Mouse (Mus musculus): ENCODE data around the gene Casp6. TPM values are rescaled to one million over a fixed set of nuclear protein-coding genes. Genes with fewer than 3 reads are reported as not detected.

Casp6 gene
- total RNA-seq, 4 experiments from 2014 or later = 1.7 to 2.7 (median 1.9) TPM

DNA sequence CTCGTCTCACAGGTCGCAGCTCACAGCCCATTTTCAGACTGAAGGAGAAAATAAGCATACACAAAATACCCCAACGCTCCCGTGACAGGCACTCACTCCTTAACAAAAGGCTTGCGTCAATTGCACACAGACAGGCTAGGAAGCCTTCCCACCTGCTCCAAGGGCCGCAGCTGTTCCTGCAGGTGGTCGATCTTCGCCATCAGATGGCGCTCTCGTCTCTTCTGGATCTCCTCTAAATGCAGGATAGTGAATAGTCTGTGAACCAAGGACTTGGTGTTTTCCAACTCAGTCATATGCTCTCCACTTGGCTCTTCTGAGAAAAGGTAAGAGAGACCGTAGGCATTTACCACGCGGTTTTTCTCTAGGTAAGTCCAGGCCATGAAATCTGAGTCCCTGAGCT lies 17.2 kb downstream of the Casp6 start:
- peak; percentile 24 to 36 for DNase-seq (ENCODE audit: low spot score in 2 of 2)

DNA sequence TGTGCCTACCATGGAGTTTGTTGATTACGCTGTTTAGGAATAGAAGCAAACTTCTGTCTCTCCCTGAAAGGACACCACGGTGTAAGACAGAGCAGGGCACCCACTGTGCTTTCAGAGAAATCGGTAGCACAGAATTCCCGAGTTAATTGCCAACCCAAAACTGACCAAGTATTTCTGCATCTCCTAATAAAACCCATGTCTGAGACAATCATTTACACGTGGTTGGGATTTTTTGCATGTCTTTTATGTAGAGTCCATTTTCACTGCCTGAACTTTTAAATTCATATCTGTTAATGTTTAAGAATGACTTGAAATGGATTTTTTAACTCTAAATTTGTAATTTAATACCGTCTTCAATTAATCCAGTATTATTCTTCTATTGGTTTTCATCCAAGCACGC lies 22.4 kb downstream of the Casp6 start:
- no peak for DNase-seq (ENCODE audit: low spot score in 2 of 2)

DNA sequence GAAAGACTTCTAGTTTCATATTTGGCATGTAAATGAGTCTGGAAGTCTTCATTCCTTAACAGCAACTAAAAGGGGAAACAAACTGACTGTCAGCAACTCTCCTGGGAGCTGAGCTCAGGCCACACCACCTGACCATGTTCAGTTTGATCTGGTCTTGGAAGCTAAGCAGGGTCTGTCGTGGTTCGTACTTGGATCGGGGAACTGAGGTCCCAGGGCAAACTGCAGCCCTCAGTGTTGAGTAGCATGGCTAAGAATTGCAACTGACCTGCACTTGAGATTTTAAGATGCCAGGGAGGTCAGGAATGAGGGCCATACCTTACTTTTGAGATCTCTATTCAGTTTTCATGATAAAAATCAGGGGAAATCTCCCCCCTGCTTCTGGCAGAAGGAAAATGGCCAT lies 24.6 kb downstream of the Casp6 start:
- DNase-seq (ENCODE audit: low spot score in 2 of 2) = no peak

DNA sequence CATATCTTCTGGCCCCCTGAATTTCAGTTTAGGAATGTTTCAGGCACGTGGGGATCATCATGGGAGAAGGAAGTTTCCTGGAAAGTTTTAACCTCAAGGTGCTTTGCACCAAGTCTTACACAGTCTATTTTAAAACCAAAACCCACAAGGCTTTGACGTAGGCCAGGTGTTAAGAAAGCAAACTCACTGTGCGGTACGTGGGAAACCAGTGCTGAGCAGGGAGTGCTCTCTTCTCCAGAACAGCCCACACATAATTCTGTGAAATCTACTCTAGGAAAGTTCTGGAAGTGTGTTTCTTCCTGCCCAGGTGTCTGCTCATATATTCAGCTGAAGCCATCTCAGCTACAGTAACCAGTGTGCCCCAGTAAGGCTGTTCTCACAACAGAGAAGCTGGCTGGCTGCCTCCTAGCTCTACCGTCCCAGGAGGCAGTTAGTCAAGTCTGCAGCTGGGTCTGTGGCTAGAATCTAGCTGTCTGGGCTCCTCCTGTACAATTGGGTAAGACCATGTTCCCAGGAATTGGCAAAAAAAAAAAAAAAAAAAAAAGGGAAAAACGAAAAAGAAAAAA lies 29.1 kb downstream of the Casp6 start:
- DNase-seq (ENCODE audit: low spot score in 2 of 2) = peak in 1 of 2 experiments; percentile 13

DNA sequence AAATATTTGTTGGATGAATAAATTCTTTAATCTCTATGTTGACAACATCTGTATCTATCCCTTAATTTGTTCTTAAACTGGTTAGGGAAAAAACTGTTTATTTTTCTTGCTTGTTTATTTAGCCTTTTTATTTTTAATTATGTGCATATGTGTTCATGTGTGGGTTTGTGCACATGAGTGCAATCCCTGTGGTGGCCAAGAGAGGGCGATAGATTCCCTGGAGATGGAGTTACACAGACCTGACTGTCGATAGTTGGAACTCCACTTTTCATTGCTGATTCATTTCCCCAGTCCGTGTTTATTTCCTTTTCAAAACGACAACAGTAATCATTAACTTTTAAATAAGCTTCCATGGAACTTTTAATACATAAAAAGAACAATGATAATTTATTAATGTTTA lies 31.2 kb downstream of the Casp6 start:
- DNase-seq (ENCODE audit: low spot score in 2 of 2) = no peak

DNA sequence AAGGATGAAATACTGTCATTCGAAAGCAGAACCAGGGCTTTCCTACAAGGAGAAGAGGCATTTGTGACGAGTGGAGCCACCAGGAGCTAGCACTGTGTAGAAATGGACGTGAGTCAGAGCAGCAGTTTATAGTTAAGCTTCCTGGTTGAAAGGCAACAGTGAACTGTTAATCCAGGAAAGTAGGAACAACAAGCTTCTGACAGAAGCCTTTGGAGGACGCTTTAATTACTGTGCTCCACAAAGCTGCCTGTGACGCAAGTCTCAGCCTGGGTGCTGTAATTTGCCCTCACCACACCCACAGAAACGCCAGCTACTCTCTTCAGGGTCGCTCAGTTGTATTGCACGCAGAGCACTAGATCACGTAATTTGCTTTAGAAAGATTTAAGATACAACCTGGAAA lies 35.3 kb downstream of the Casp6 start:
- DNase-seq (ENCODE audit: low spot score in 2 of 2) = no peak

DNA sequence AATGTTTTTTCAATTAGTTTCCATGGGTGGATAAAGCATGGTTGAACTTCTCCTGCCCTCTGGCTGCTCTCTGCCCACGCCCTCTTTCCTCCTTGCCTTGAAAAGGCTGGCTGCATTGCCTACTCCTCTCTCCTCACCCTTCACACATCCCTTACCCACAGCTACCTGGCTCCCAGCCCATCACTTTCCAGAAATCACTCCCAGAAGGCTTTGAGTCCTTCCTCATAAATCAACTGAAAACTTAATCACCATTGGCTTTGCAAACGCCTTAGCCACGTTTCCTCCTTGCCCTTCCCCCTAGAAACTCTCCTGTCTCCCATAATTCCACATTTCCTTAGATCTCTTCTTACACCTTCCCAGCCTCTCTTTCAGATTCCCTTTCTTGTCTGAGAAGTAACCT lies 36.6 kb downstream of the Casp6 start:
- no peak for DNase-seq (ENCODE audit: low spot score in 2 of 2)

DNA sequence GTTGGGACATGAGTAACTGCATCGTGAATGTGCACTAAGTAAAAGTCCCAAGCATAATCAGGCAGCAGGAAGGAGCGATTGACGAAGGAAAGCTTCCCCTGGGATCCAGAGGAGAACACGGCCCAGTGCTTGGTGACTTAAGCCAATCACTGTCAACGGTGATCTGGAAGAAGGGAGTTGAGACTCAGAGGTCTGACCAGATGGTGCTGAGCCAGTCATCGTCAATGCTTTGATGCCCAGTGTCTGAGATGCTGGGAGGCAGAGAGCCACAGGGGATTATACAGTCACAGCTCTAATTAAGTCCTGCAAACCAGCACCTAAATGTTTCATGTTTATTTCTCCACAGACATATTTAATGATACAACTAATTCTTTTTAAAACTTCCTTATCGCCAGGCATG lies 37.8 kb downstream of the Casp6 start:
- DNase-seq (ENCODE audit: low spot score in 2 of 2) = no peak

DNA sequence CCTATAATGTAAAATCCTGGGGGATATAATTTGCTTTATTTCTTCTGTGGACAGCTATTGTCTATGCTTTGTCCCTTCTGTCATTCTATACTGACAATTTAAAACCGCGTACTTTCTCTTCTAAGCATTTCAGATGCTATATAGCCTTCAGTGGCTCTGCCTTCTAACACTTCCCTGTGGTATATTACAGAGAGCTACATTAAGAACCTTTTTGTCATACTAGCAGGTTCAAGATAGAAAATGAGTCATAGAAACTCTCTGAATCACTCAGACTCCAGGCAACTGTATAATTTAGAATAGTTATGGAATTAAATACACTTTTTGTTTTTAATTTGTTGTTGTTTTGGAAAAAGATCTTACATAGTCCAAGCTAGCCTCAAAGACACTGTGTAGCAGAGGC lies 39.6 kb downstream of the Casp6 start:
- no peak for DNase-seq (ENCODE audit: low spot score in 2 of 2)

DNA sequence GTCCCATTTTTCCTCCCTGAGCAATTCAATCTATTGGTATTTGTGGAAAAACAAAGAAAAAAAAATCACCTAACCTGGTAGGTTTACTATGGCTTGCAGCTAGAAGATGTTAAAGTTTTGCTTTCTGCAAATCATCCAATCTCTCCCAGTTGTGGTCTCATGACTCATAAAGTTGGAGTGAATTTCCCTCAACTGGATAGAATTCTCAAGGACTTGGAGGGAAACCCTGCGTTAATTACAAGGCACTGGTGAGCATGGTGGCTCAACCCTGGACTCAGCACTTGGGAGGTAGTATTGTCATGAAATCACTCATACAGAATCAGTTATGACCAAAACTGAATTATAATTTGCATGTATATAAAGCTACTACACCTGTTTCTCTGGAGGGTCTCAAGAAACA lies 40.1 kb downstream of the Casp6 start:
- no peak for DNase-seq (ENCODE audit: low spot score in 2 of 2)

DNA sequence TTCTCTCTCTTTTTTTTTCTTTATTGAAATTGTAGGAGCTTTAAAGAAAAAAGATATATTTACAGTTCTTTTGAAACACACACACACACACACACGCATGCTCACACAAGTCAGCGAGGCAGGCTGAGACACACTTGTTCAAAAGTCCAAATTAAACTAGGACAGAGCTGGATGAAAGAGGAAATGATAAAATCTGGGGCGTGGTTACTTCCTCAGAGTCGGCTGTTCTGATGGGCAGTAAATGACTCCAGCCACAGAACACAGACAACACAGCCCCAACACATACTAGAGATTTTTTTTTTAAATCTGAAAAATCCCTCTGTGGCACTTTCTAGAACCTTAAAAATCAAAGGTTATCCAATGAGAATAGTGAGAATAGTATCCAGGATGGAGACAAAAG lies 42.6 kb downstream of the Casp6 start:
- DNase-seq (ENCODE audit: low spot score in 2 of 2) = no peak

DNA sequence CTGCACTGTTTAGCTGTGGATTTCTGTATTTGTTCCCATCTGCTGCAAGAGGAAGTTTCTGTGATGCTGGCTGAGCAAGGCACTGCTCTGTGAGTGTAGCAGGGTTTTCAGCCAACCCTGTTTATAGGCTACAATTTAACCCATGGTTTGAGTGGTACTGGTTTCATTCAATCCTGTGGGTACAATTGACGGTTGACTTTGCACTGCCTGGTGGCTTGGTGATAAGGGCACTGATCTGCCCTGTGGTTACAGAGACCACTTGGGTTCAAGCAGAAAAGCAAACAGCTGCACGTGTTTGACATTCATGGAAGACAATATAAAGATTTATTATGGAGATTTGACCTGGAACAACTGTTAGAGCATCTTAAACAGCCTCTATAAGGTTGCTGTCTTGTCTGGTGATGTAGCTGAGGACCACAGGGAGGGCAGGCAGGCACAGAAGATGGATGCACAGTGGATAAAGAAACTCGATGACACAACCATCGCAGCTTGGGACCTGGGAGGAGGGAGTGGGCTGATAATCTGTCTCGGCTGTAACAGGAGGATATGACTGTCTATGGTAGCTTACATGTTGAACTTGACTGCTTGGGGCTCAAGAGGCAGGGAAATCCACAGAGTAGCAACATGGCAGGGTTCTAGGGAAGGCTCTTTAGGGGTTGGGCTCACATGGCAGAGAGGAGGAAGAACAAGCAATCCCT lies 45.1 kb downstream of the Casp6 start:
- DNase-seq (ENCODE audit: low spot score in 2 of 2) = no peak

DNA sequence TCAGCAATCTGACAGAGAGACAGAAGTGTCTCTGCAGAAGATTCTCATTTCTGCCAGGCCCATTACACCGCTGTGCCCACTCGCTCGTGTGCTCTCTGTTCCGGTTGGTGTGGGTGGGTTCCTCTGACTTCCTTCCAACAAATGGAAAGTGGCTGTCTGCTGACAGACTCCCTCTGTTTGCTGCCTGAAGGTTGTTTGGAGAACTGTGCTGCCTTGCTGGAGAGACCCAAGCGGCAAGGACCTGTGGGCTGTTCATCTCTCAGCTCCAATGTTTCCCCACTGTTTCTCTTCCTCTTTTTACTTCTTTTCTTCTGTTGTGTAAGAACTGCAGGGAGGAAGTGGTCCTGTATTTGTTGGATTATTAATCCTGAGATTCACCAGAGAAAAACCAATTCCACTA lies 47.1 kb downstream of the Casp6 start:
- no peak for DNase-seq (ENCODE audit: low spot score in 2 of 2)

DNA sequence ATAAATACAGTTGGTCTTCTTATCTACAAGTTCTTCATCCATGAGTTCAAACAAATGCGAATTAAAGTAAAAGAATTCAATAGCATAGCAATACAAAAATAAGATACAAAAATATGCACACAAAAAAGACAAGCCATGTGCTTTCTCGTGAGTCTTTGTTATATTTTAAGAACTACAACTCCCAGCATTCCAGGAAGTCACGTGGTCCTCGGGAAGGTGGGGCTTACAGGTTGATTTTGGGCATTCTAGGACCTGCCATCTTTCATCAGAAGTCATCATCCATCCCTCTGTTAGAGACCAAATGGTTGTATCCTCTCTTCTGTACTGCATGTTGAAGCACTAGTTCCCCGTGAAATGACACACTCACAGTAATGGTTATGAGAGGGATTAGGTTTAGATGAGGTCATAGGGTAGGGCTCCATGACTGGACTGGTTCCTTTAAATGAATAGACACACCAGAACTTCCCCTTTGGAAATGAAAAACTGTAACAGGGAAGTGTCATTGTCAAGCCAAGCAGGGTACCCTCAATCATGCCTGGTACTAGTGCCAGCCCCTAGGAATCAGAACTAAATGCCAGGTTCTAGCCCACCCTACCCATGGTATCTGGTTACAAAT lies 48.0 kb downstream of the Casp6 start:
- no peak for DNase-seq (ENCODE audit: low spot score in 2 of 2)

DNA sequence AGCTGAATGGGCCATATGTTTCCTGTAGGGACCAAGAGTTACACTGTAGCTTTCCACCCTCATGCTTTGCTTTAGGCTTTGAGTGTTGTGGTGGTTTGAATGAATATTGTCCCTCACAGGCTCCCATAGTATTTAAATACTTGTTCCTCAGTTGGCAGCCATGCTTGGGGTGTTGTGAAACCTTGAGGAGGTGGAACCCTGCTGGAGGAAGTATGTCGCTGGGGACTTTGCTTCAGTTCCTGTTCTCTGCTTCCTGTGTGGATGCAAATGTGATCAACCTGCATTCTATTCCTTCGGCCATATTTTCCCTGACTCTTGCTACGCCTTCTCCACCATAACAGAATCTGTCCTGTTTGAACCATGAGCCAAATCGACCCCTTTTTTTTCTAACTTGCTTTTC lies 52.1 kb downstream of the Casp6 start:
- DNase-seq (ENCODE audit: low spot score in 2 of 2) = no peak

DNA sequence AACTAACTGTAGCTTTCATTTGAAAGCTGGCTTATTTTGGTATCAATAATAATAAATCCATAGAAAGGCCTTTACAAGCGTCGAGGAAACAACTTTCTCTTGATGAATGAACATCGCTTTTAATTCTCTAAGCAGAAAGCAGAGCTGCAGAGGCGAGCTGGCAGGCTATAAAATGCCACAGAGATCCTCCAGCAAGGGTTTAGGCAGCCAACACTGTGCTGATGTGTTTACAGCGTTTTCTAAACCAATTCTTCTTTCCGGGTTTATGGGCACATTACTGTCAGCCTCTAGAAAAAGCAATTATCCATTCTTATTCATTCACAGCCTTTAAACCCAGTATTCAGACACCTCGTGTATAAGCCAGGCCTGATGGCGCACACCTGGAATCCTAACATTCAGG lies 61.3 kb downstream of the Casp6 start:
- DNase-seq (ENCODE audit: low spot score in 2 of 2) = no peak

Other genes starting within 250 kb of the Casp6 start
- 10 to 100 TPM; 30.3 to 34.8 (median 33.8) TPM for gene Egf, start 146.1 kb upstream of the Casp6 start, total RNA-seq (2022)
- not detected for gene Lrit3, start 97.4 kb upstream of the Casp6 start, total RNA-seq (2022)
- gene Rrh, start 78.8 kb upstream of the Casp6 start, total RNA-seq (2022) = not detected
- gene Gar1, start 70.0 kb upstream of the Casp6 start, total RNA-seq (2022) = 10 to 100 TPM; 13.5 to 24.3 (median 18.7) TPM
- not detected for gene Cfi, start 65.5 kb upstream of the Casp6 start, total RNA-seq (2022)
- gene Pla2g12a, start 22.8 kb upstream of the Casp6 start, total RNA-seq (2022) = 10 to 100 TPM; 83.7 to 92.7 (median 86.9) TPM
- gene Mcub, start 68.8 kb downstream of the Casp6 start, total RNA-seq (2022) = 1 to 10 TPM in 2 of 4 experiments, under 1 TPM in 2; 0.56 to 1.4 (median 0.95) TPM
- 10 to 100 TPM; 18.4 to 25.6 (median 21.0) TPM for gene Sec24b, start 160.1 kb downstream of the Casp6 start, total RNA-seq (2022)
- gene Col25a1, start 230.1 kb downstream of the Casp6 start, total RNA-seq (2022) = under 1 TPM; 0.05 to 0.13 (median 0.11) TPM

Data from gastrocnemius, adult 8-10 months (tissue).